Mouse (Mus musculus): ENCODE results near the gene Pkhd1.
"Not testable (repeated sequence)": the region's sequence is repeated elsewhere in the genome, so short reads cannot be mapped to it uniquely, and the experiment has no call there.

Gene Pkhd1

GRCm38 (mm10) chr1:20260403-20260802 lies 357.5 kb downstream of the Pkhd1 start:
- no peak for DNase-seq

DNA sequence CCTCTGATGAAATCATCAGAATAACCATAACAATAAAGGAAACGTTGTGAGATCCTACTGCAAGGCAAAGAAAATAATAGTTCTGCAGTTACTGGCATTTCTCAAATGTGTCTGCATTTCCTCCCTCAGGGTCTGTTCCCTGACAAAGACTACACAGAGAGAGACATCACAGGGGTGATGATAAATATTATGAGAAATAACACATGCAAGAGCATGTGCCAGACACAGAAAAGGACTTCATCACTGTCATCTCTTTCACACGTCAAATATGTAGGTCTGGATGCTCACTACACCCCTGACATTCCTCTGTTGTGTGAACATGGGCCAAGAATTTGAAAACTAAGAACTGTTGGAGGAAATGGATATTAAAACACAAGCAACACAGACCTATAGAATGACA lies 369.7 kb downstream of the Pkhd1 start:
- DNase-seq = no peak

- no peak for DNase-seq
Measured at GRCm38 (mm10) chr1:20216681-20217080, 401.2 kb downstream of the Pkhd1 start.

DNA sequence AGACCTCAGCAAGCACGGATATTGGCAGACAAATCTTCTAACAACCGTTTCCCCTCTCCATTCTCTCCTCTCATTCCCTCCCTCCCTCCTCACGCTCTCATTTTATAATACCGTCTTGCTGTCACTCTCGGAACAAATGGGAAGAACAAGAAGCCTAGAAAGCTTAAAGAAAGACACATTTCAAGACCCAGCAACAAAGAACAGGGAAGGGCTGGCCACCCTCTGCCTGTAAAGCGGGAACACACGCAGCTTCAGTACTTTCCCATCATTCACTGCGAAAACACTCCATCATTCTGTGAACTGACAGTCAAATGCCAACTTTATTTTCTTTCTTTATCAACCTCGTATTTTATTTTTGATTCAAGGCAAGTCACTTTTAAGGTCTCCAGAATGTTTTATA lies 427.4 kb downstream of the Pkhd1 start:
- no peak for DNase-seq

- DNase-seq = no peak
Measured at GRCm38 (mm10) chr1:20180157-20180556, 437.7 kb downstream of the Pkhd1 start.

DNA sequence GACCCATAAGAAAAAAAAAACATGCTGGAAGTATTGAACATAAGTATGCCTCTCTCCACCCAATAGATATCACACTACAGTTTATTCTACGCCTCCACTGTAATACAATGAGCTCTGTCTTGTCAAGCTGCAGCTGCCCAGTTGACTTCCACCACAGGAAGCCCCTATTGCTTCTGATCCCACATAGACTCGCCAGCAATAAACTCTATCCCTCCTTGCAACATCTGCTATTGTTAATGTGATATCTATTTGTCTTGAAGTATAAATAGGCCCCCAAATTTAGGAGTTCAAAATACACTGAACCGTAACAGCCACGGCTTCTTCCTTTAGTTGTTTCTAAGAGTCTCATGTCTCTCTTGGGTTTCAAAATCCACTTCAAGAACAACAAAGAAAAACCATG lies 446.7 kb downstream of the Pkhd1 start:
- DNase-seq = no peak

DNA sequence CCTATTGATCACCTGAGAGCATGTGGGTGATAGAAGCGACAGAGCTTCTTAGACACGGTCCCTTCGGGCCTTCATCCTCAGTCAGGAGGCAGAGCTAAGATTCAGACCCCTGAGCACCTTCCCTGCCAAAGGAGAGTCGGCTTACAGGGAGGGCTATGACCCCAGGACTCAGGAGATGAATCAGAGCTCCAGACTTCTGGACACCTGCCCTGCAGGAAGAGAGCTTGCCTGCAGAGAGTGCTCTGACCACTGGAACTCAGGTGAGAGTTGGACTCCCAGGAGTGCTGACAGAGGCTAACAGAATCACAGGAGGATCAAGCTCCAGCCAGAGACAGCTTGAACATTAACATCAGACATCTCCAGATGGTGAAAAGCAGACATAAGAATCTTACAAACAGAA lies 467.2 kb downstream of the Pkhd1 start:
- not testable (repeated sequence) for DNase-seq

- no peak for DNase-seq
Measured at GRCm38 (mm10) chr1:20150016-20150415, 467.8 kb downstream of the Pkhd1 start.

DNA sequence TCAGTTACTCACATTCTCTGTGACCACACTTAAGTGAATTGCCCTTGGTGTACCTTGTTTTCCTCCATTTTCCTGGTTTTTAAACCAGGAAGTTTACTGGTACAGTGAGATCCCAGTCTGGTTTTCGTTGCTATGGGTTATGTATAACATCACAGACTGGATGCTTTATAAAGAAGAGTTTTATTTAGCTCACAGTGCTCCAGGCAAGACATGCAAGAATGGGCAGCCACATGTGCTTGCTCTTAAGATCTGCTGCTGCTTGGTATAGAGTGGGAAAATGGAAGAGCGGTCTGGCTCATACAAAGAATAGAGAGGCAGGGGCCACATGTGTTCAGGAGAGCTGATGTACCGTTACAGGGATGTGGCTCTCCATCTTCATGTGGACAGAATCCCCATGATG lies 481.7 kb downstream of the Pkhd1 start:
- no peak for DNase-seq

- DNase-seq = no peak
Measured at GRCm38 (mm10) chr1:20135065-20135618, 482.7 kb downstream of the Pkhd1 start.

DNA sequence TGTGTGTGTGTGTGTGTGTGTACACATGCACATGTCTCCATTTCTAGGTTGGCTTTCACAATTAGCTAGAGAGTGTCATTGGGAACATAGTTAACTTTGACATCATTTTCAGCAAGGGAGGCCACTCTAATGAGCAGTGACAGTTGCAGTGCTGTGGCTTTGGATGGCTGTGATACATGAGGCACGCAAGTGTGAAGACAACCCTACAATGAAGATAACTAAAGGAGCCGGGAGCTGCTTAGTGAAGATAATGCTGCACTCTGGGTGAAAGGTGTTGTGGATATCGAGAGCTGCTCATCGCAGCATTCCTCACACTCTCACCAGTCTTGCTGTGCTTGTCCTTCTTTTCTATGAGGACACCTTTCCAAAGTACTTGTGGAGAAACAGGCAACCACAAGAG lies 484.2 kb downstream of the Pkhd1 start:
- no peak for DNase-seq

GRCm38 (mm10) chr1:20131786-20132596 lies 485.9 kb downstream of the Pkhd1 start:
- no peak for DNase-seq

DNA sequence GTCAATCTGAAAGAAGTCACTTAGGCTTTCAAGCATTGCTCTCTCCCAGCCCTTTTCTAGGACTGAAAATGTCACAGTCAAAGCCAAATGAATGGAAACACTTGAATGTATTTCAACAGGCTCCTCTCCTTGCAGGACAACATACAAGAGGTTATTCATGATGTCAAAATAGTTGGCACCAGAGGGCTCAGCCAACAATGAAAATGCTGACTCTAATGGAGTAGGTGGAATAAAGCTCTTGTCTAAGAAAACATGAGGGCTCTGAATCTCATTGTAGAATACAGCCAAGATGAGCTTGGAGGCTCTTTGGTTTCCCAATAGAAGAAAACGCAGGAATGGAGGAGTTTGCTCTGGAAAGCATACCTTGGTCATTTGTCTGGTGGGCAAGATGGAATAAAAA lies 500.5 kb downstream of the Pkhd1 start:
- no peak for DNase-seq

GRCm38 (mm10) chr1:20069733-20070132 lies 548.1 kb downstream of the Pkhd1 start:
- no peak for DNase-seq

- DNase-seq = peak in 1 of 2 experiments; percentile 6
Measured at GRCm38 (mm10) chr1:20058245-20058644, 559.6 kb downstream of the Pkhd1 start.

GRCm38 (mm10) chr1:20039389-20039788 lies 578.5 kb downstream of the Pkhd1 start:
- DNase-seq = no peak

DNA sequence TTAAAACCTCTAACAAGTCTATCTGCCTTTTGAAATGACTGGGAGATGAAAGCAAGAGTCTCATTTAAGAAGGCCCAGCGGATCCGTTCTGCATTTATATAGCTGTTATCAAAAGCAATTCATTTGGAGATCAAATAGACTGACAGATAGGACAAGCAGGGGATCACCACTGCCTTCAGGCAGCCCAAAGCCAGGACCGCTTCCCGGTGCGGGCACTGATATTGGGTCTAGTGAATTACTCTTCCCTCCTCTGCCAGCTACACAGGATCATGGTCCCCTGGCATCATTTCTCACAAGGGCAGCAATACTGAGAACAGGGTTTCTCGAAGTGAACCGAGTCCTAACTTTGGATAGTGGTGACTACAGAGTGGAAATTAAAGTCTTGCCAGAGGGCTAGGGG lies 582.6 kb downstream of the Pkhd1 start:
- no peak for DNase-seq

DNA sequence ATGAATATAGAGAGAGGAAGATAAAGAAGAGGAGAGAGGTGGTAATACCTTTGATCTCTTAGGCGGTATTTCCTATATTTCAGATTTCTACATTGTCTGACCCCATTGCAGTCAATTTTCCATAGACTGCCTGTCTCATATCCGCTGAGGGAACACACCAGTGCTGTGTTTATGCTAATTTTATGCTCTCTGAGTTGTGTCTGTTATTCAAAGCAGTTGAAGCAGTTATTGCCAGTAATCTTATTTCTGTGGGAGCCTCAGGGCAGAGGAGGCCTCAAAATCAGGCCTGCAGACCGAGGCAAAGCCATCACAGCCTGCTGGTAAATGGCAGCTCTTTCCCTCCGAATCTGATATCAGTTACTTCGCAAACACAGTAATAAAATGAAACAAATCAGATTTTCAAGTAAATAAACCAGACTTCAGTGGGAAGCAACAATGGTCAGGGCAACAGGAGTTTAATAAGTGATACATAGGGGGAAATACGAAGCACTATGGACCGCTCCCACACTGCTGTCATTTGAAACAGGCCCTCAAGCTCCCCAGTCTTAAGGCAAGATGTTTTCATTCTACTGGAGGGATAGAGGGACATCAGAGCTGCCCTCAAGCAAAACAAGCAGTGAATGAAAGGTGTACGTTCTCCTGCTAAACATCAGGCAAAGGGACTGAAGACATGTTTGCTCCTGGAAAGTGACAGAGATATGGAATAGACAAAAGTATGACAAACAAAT lies 599.5 kb downstream of the Pkhd1 start:
- no peak for DNase-seq

DNA sequence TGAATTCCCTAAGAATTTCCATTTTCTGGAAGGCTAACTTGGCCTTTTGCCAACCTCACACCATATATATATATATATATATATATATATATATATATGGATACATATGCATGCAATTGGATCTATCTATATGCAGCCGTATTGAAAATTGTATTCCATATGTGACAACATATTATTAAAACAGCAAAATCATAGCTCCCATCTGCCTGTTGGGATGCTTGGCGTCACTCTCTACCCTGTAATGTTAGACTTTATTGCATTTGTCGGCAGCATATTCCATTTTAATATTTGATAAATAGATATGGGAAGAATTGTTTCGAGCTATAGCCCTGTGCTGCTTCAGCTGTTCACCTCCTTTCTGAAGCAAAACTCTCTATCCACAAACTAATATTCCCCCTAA lies 600.2 kb downstream of the Pkhd1 start:
- no peak for DNase-seq

Data from kidney, postnatal 4 days (tissue).